Mouse (Mus musculus) ES-E14 (cell line): Measurements from ENCODE around the gene Tm7sf3. TPM values are rescaled to one million over a fixed set of nuclear protein-coding genes. Genes with fewer than 3 reads are reported as not detected.
"Not testable (repeated sequence)": the region's sequence is repeated elsewhere in the genome, so short reads cannot be mapped to it uniquely, and the experiment has no call there.

Experiments
- DNase-seq: peaks from one replicate; pipeline ENCODE4 v3.0.0-alpha.2; 2013; ENCODE audit warnings: low read depth, low spot score
- H3K27ac ChIP-seq: 2 replicates; pipeline ENCODE4 v1.5.1; 2012; ENCODE audit warnings: low read depth, mild to moderate bottlenecking, low read length, moderate library complexity, mixed read lengths; ENCODE audit not compliant: poor library complexity, insufficient read depth, severe bottlenecking
- H3K36me3 ChIP-seq: 2 replicates; pipeline ENCODE4 v1.6.1; 2012; ENCODE audit warnings: mild to moderate bottlenecking, low read length, moderate library complexity, mixed read lengths; ENCODE audit not compliant: control insufficient read depth, poor library complexity, insufficient read depth, severe bottlenecking
- H3K4me1 ChIP-seq, 2 experiments: fragments of 150-350 bp in 1 of 2; sonication (generic) in 1 of 2; 2 replicates each; pipeline ENCODE4 v1.6.1; 2012; ENCODE audit warnings: low read length in 2 of 2, mild to moderate bottlenecking in 1 of 2, mixed read lengths in 1 of 2; ENCODE audit not compliant: control insufficient read depth in 2 of 2, insufficient read depth in 2 of 2, poor library complexity in 1 of 2
- H3K4me3 ChIP-seq, 2 experiments: fragments of 150-350 bp in 1 of 2; sonication (generic) in 1 of 2; 2 replicates each; pipeline ENCODE4 v1.5.1; 2012; ENCODE audit warnings: low read length in 2 of 2, low read depth in 1 of 2, mild to moderate bottlenecking in 1 of 2, mixed read lengths in 1 of 2; ENCODE audit not compliant: insufficient read depth in 1 of 2, poor library complexity in 1 of 2, severe bottlenecking in 1 of 2
- H3K9ac ChIP-seq: 2 replicates; pipeline ENCODE4 v1.6.1; 2012; ENCODE audit warnings: low read depth, mild to moderate bottlenecking, low read length, mixed read lengths; ENCODE audit not compliant: poor library complexity, insufficient read depth, severe bottlenecking
- H3K9me3 ChIP-seq: fragments of 150-350 bp; sonication (generic); 2 replicates; pipeline ENCODE4 v1.6.1; 2012; ENCODE audit warnings: low read depth, mild to moderate bottlenecking, low read length; ENCODE audit not compliant: control insufficient read depth, insufficient read depth
- CHD2 ChIP-seq: IDR thresholded peaks from 2 replicates; pipeline ENCODE4 v1.6.1; 2014; ENCODE audit warnings: mild to moderate bottlenecking, low read depth, low read length, inconsistent platforms
- HCFC1 ChIP-seq: IDR thresholded peaks from 2 replicates; pipeline ENCODE4 v1.6.1; 2012; ENCODE audit warnings: low read length, inconsistent platforms, borderline replicate concordance; ENCODE audit not compliant: insufficient read depth
- MAFK ChIP-seq: IDR thresholded peaks from 2 replicates; pipeline ENCODE4 v1.6.1; 2014; ENCODE audit warnings: mild to moderate bottlenecking, low read depth, low read length, inconsistent platforms; ENCODE audit not compliant: insufficient read depth
- ZC3H11A ChIP-seq: IDR thresholded peaks from 2 replicates; pipeline ENCODE4 v1.6.1; 2012; ENCODE audit warnings: low read depth, mild to moderate bottlenecking, inconsistent platforms, low read length, borderline replicate concordance
- ZNF384 ChIP-seq: IDR thresholded peaks from 2 replicates; pipeline ENCODE4 v1.6.1; 2012; ENCODE audit warnings: low read depth, low read length, inconsistent platforms
- in situ Hi-C, 2 experiments: fragments of 600-800 bp; cut with MboI; formaldehyde crosslinking; loops; one replicate each; pipeline ENCODE4 v1.15.1; 2025; ENCODE audit warnings: low sequenced_read_pairs in 2 of 2, inconsistent platforms in 1 of 2; ENCODE audit not compliant: unreplicated experiment in 2 of 2
- total RNA-seq: library from RNA; depleted of rRNA; stranded (reverse); fragments of 300-350 nt; gene quantifications from 2 replicates; pipeline ENCODE4 v1.2.3, GENCODE M21; 2012; rRNA removed

The Tm7sf3 gene
- total RNA-seq, 1 experiment, result 99.6 TPM

DNA sequence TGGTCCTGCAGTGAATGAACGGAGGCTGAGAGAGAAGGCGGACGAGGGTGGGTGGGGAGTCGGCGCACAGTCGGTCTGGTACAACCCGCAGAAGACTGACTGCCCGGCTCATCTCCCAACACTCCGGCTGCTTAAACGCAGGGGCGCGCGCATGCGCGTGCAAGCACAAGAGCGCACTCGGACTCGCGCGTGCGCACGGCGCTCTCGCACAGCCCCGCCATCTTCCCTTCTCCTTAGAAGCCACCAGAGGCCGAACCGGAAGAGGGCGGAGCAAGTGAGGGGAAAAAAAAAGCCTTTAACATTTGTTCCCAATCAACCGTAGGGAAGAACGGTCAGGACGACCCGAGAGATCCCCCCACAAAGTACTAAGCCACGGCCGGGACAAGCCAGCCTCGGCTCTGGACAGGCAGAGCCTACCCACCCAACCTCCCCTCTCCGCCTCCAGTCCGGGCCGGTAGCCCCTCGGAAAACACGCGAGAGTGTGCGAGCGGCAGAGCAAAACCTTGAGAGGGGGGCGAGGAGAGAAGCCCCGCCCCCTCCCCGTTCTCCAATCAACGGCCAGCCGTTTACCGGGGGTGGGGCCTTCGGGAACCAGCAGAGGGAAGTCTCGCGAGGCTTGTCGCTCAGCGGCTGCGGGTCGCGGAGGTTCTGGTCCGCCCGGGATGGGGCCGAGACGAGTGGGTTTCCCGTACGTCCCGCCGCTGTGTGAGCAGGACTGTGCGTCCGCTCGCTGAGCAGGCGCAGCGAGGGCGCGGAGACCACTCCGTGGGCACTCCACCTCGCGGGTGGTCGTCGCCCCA lies 65.1 kb downstream of the Tm7sf3 start, which contains the start of gene Ints13:
Gene Ints13, minus strand, starts transcription at position 526 of the 800 bp plus-strand sequence.
- Histone ChIP-seq H3K9ac (peak within 1 kb of the TSS; percentile 100), H3K36me3 (no peaks in the 10 kb centered on the region), H3K4me3 (peak within 1 kb of the TSS; percentile 83 to 100), H3K4me1 (peaks cover 0 to 3% of the 10 kb centered on the region in 2 experiments; a peak in 2 of 4 replicates), H3K27ac (peak within 1 kb of the TSS; percentile 94), H3K9me3 (no peaks in the 10 kb centered on the region)
- TF ChIP-seq HCFC1, result 0 out of 2 replicates have a peak, but pooled peaks have one; percentile 51
- peak; percentile 79 for TF ChIP-seq CHD2
- no peak for TF ChIP-seq ZC3H11A
- TF ChIP-seq MAFK, result no peak
- peak; percentile 98 for TF ChIP-seq ZNF384
- in situ Hi-C loops, result no loop called here
- DNase-seq, result peak; percentile 97

DNA sequence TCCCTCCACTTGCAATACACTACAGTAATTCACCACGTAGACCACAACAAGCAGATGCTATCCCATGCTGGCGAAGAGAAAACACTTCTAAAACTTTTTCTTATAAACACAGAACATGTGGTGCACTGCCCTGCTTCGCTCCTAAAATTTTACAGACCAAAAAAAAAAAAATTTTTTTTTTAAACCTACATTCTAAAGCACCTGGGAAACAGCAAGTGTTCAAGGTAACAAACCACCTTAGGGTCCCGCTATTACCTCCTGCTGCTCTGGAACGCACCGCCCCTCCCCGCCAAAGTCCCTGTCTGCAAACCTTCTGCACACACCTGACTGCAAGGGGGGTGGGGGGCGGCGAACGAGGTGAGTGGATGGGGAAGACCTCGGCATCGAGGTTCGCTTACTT lies 65.7 kb downstream of the Tm7sf3 start, which contains the start of gene Fgfr1op2:
Gene Fgfr1op2, plus strand, starts transcription at position 301 of the 400 bp plus-strand sequence.
- in situ Hi-C loops, result no loop called here
- Histone ChIP-seq H3K27ac (peak within 1 kb of the TSS; percentile 94), H3K9me3 (no peaks in the 10 kb centered on the region), H3K36me3 (no peaks in the 10 kb centered on the region), H3K4me3 (peak within 1 kb of the TSS; percentile 83 to 100), H3K4me1 (peaks cover 0 to 3% of the 10 kb centered on the region in 2 experiments; a peak in 2 of 4 replicates), H3K9ac (peak within 1 kb of the TSS; percentile 100)
- TF ChIP-seq CHD2, result no peak
- no peak for TF ChIP-seq HCFC1
- TF ChIP-seq ZNF384, result no peak
- TF ChIP-seq MAFK, result no peak
- TF ChIP-seq ZC3H11A, result no peak
- DNase-seq, result no peak

DNA sequence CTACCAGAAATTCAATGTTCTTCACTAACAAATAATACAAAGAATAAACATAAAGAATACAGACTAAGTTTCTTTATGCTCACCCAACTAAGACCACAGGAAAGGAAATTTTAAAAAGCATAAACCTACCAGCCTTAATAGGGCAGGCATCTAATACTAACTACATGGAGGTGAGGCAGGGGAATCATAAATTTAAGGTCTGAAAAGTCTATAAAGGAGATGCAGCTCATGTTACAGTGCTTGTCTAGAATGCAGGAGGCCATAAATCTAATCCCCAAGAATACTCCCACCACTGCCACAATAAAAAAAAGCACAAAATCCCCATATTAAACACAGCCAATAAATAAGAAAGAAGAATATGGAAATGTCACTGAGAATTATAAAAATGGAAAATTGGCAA lies 70.6 kb downstream of the Tm7sf3 start:
- TF ChIP-seq MAFK (no peak), HCFC1 (no peak), CHD2 (no peak), ZNF384 (no peak), ZC3H11A (no peak)
- H3K36me3 ChIP-seq, result no peaks in the 10 kb centered on the region
- H3K9me3 ChIP-seq, result no peaks in the 10 kb centered on the region
- no peak overlapping the region for H3K9ac ChIP-seq
- H3K4me1 ChIP-seq, result peaks cover 0 to 1% of the 10 kb centered on the region in 2 experiments; a peak in 1 of 4 replicates
- DNase-seq, result no peak
- no peak overlapping the region for H3K27ac ChIP-seq
- in situ Hi-C loops, result no loop called here
- H3K4me3 ChIP-seq, result no peak overlapping the region

GRCm38 (mm10) chr6:146562461-146562860 lies 80.2 kb downstream of the Tm7sf3 start:
- H3K4me1 ChIP-seq, H3K9me3 ChIP-seq, DNase-seq, H3K9ac ChIP-seq, H3K4me3 ChIP-seq, H3K36me3 ChIP-seq, H3K27ac ChIP-seq, in situ Hi-C loops: not testable (repeated sequence)

Other genes starting within 250 kb of the Tm7sf3 start
- 0.95 and 1.5 TPM in 2 replicates for gene Itpr2, start 140.6 kb downstream of the Tm7sf3 start, total RNA-seq
- 35.7 and 45.4 TPM in 2 replicates for gene Fgfr1op2, start 65.6 kb downstream of the Tm7sf3 start, total RNA-seq
- gene Ints13, start 65.0 kb downstream of the Tm7sf3 start, total RNA-seq, result 47.9 and 69.2 TPM in 2 replicates
- gene Med21, start 277 bp downstream of the Tm7sf3 start, total RNA-seq, result 57.2 and 91.2 TPM in 2 replicates
- gene Stk38l, start 82.2 kb upstream of the Tm7sf3 start, total RNA-seq, result 14.3 and 14.6 TPM in 2 replicates
- gene Arntl2, start 153.2 kb upstream of the Tm7sf3 start, total RNA-seq, result 4.3 and 8.4 TPM in 2 replicates
- not detected in 2 replicates for gene Smco2, start 207.3 kb upstream of the Tm7sf3 start, total RNA-seq
- 30.1 and 39.9 TPM in 2 replicates for gene Ppfibp1, start 245.7 kb upstream of the Tm7sf3 start, total RNA-seq